Mouse (Mus musculus) bone marrow, adult 2 months (tissue): Measurements from ENCODE around the gene Nrn1l.

Experiments used
- CTCF ChIP-seq: fragments of 200-500 bp; IDR thresholded peaks from 2 replicates; pipeline ENCODE4 v1.5.1; 2011; ENCODE audit warnings: low read length, control low read depth; ENCODE audit not compliant: control insufficient read depth, insufficient read depth
- POLR2A ChIP-seq: fragments of 200-500 bp; IDR thresholded peaks from 2 replicates; pipeline ENCODE4 v1.6.1; 2011; ENCODE audit warnings: low read depth, mild to moderate bottlenecking, control low read depth, low read length, borderline replicate concordance; ENCODE audit not compliant: control insufficient read depth

GRCm38 (mm10) chr8:105938306-105938669 is 44.9 kb downstream of the Nrn1l start, which contains the start of gene Psmb10:
- no peak for TF ChIP-seq CTCF
- no peak for TF ChIP-seq POLR2A
